Mouse (Mus musculus) spleen, adult 18-20 months (tissue): ENCODE results near the gene Gm20388.

Source experiments
- DNase-seq, 2 experiments: peaks; one replicate each; pipeline ENCODE4 v3.0.0; 2022; ENCODE audit warnings: mixed read lengths in 2 of 2

The Gm20388 gene

DNA sequence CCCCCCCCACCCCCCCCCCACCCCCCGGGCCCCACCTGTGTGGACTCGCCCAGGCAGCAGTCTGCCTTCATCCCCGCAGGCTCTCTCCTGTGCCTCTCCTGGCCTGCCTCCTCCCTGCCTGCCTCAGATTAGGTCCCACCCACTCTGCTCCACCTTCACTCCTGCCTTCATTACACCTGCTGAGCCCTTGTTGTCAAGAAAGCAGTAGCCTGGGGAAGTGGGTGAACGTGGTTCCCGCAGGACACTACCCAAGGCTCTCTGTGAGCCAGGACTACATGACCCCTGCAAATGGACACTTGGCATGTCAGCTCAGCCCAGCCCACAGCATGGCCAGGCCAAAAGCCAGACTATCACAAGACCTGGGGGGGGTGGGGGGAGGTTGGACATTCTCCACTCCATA, 2433.6 kb downstream of the Gm20388 start:
- DNase-seq: no peak

DNA sequence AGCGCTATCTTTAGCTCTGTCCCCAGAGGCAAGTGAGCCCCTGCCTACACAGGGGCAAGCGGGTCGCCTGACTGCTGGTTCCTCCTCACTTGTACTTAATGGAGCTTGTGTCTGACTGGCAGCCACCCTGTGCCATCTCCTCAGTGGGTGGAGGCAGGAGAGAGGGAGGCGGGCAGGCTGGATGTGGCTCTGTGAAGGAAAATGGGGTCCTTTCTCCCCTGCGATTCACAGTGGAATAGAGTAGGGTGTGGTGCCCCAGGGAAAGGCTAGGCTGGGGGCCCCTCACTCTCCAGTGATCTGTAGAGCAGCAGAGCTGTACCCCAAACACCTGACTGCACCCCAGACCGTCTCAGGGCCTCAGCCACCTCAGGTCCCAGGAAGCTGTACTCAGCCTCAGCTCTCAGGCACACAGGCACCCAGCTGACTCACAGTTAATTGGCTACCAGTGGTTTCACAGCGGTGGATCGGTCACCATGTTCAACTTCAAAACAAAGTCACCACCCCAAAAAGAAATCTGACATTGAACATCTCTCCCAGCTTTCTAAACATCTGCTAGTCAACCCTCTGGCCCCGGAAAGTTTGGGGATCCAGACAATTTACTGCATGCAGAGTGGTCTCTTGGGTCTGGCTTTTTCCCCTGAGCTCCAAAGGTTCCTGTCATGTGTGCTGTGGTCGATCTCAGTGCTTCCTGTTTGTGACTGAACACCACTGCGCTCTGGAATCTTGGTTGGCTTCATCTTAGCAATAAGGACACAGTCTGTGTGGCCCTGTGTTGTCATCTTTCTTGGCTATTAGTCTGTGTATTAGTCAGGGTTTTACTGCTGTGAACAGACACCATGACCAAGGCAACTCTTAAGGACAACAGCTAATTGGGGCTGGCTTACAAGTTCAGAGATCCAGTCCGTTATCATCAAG, 2434.8 kb downstream of the Gm20388 start:
- DNase-seq: no peak

DNA sequence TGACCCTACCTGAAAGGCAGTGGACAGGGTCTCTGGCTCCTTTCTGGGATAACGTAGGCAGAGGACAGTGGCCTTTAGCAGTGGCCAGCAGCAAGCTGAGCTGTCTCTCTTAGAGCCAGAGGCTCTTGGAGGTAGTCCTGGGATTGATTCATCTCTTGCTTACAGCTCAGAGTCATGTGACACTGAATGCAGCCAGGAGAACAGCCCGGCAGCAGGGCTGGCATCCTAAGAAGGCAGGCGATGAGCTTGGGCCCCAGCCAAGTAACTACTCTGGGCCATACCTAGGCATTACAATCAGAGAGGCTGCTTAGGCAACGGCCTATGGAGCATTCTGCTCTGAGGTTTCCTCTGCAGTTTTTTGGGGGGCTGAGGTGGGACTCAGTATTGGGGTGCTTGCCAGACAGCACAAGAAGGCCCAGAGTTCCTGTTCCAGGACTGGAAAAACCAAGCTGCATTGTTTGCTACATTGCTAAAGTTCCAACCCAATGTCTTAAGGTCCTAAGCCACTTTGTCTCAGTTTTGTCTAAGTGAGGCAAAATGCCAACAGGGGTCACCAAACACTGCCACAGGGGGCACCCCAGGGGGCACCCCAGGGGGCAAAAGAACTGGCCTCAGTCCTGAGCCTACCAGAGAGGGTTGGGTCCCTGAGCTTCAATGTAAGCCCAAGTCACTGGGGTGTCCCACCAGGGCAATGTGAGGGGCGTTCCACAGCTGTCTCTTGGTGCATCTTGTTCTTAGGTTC, 2437.3 kb downstream of the Gm20388 start:
- DNase-seq: no peak

DNA sequence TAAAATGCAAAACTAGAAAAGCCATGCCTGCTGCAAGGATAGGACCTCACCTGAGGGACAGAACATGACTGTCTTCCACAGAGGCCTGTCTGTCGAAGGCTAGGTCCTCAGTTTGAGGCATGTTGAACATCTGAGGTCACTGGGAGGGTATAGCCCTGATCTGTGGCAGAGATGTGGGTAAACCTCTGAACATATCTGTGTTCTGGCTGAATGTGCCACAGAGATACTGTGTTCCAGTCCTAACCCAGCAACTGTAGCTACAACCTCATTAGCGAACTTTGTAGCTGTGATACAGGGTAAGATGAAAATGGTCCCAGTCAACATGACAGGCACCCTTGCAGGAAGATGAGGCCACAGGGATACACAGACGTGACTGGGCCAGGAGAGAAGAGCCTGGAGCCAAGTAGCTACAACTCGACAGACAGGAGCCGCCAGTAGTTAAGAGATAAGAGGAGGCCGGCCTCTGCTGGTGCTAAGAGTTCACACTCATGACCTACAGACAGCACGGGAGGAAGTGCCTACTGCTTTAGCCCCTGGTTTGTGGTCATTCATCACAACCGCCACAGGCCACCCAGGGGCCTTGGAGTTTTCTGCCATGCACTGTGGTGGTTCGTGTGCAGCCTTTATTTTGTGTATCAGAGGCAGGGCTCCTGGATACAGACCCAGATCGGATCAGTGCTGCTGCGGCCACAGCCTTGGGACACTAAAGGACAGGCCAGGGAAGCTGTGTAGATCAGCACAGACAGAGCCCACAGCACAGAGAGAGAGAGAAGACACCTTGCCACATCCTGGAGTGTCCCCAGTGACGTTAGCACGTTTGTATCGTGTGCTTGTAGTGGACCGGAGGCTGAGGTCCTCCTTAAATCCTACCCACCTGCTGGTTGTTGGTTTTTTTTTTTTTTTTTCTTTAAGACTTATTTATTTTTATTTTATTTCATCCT, 2439.0 kb downstream of the Gm20388 start:
- DNase-seq: no peak

DNA sequence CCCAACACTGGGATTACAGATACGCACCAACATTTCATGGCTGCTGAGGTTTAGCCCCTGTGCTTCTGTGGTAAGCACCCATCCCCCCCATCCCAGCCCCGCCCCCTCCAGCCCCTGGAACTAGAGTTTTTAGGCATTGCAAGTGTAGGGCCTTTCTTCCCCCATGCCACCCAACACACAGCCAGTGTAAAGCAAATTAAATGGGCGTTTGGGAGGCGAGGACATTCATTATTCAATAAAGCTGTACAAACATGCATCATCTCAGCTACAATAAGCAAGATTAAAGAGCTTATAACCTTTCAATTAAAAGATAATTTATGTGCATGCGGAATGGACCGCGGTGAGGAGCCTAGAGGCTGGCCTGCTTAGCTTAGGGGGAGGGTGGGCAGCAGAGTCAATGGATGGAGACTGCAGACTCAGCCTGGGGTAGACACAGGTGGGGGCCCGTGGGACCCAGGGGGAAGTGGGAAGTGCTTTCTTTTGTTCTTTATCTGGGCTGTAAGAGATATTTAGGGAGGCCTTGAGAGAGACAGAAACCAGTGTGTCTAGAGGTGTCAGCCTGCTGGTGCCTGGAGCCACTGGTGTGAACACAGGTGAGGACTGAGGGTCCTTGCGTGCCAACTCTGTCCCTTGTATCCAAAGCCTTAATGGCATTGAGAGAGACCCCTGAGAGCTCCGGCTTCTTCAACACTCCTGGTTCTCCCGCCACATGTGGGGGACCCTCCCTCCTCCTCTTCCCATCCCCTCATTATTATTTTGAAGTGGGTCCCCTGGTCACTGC, 2439.9 kb downstream of the Gm20388 start:
- no peak for DNase-seq

DNA sequence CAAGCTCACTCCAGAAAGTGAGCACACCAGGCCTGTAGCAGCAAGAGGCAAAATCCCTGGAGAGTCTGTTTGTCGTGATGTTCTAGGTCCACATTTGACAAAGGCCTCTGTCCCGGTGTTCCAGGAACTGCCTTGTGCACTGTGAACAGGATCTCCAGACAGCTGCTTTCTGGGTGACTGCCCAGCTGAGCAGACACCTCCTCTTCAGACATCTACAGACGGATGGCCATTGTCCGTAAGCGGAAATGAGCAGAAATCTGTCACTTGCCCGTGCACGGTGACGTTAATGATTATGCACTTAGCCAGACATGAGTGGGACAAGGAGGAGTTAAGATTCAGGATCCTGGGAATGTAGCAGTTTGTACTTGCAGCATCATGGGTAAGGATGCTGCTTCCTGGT, 2443.5 kb downstream of the Gm20388 start:
- no peak for DNase-seq

DNA sequence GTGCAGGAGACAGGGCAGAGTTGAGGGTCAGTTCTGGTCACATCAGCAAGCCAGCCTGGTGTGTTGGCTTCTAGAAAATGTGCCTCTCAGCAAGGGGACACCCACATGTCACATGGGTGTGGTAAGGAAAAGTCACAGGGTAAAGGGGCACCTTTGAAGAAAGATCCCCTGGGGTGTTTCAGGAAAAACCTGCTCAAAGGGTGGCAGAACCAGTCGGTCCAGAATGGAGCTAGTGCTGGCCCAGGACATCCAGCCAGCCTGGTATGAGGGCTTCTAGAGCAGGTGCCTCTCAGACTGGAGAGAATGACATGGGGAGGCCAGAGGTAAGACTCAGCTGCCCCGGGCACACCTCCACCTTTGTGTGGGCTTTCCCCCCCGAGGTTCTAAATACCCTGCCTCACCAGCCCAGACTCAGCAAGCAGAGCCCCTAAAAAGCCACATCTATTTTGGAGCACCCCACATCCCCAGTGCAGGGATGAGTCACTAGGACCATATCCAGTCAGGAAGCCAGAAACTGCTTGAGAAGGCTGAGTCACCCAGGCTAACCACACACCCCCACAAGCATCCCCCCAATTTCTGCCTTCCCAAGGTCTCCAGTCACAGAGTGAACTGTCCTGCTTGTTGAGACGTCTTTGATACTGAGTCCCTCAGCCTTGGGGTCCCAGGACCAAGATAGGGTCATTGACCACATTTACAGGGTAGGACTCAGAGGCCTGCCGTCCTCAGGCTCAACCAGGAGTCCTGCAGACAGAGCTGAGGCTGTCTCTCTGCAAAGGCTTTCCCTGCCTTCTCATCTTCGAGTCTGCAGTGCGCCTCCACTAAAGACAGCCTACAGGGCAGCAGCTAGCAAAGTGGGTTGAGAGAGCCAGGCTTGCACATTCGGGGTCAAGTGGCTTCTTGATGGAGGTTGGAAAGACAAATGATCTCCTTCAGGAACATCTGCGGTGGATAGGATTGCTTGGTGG, 2445.3 kb downstream of the Gm20388 start:
- no peak for DNase-seq

DNA sequence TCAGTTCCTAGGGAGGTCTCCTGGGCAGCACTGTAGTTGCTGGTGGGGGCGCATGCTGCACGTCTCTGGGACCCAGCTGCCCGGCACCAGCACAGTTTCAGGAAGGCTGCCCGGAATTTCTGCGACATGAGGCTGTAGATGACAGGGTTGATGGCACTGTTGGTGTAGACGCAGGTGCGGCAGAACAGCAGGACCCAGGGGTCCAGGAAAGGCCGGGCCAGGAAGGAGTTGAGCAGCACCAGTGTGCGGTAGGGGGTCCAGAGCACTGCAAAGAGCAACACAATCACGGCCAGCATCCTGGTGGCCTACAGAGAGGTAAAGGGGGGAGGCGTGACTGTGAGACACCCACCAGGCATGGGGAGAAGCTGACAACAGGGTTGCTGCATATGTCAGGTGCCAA, 2446.6 kb downstream of the Gm20388 start:
- no peak for DNase-seq

DNA sequence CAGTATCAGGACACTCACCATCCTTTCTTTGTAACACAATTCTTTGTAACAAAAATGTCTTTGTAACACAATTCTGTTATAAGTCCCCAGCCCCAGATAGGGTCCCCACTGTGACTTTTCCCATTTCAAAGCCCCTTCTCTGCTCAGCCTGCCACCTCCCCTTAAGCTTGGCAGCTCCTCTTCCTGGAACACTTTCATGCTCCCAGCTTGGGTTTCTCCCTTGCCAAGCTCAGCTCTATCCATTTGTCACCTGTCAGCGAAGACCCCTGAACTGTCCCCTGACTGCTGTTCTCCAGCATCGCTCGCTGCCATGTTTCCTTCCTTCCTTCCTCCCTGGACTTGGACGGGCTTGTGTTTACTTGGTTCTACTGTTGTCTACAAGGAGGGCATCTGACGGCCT, 2447.0 kb downstream of the Gm20388 start:
- no peak for DNase-seq

DNA sequence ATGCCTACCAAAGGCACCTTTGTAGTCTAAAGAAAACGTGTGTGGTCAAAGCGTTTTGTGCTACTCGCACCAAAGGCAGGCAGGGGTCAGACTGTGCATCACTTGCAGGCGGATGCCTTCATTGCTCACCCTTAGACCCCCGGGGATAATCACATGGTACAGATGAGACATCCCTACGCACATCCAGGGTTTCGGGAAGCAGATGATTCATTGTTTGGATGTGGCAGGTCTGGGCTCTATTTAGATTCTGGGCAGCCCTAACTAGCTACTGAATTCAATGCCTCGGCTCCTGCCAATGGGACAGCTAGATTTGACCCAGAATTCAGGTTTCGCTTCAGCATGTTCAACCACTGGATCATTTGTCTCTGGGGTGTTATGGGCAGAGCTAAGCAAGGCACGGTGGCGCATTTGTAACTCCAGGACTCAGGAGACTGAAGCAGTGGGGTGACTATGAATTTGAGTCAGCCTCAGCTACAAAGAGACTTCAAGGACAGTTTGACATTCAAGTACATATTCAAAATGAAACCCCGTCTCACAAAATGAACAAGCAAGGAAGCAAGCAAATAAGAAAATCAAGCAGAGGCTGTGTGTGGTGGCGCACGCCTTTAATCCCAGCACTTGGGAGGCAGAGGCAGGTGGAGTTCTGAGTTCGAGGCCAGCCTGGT, 2448.6 kb downstream of the Gm20388 start:
- DNase-seq: no peak

DNA sequence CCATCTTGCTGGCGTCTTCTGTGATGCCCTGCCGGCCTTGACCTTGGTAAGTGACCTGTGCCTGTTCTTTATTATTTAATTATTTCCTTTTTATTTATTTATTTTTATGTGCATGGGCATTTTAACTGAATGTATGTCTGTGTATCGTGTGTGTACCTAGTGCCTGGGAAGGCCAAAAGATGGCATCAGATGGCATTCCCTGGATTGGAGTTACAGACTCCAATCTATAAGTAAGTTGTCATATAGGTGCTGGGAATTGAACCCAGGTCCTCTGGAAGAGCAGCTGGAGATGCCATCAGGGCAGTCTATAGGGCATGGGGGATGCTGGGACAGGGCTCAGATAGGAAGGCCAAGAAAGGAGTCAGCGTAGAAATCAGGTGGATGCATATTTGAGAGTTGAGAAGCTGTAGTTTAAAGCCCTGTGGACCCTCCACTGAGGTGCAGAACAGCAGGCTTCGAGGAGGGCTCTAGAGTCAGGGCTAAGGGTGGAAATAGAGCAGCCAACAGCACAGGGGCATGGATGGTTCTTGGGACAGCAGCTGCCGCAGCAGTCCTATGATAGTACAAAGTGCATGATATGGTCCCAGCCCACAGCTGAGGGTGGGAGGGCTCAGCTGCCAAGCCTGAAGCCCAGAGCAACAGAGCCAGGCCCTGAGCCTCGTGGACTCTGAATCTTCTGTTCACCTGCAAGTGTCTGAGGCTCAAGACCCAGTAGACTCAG, 2450.2 kb downstream of the Gm20388 start, which contains the start of gene Trhr2:
TSS of gene Trhr2 (minus strand) at position 51 of the 721 bp plus-strand sequence.
- no peak for DNase-seq

DNA sequence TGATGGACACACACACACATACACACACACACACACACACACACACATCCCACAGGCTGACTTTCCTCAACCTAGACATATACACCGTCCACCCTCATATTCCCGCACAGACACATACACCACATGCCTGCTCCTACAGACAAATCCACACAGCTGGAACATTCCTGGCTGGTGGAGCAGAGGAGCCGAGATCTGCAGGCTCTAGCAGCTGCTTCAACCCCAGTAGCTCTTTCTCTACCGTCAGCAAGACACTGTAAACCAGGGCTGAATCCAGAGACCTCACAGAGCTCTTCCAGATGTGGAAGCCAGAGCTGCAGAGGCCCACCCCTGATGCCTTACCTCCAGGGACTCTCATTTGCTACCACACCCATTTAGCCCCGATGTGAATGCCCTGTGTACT, 2451.6 kb downstream of the Gm20388 start:
- no peak for DNase-seq

DNA sequence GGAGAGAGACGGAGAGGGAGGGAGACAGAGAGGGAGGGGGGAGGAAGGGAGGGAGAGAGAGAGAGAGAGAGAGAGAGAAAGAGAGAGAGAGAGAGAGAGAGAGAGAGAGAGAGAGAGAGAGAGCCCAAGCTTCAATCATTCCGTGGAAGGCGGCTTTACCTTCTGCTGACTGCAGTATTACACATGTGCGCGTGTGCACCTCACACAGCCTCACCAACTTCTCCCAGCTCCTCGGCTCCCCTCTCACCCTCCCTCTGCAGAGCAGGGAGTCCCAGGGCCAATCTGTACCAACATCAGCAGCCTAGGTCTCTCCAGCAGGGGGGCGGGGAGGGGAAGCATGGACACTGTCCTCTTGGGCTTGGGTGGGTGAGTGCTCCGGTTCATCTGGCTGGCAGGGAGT, 2452.3 kb downstream of the Gm20388 start:
- no peak for DNase-seq

DNA sequence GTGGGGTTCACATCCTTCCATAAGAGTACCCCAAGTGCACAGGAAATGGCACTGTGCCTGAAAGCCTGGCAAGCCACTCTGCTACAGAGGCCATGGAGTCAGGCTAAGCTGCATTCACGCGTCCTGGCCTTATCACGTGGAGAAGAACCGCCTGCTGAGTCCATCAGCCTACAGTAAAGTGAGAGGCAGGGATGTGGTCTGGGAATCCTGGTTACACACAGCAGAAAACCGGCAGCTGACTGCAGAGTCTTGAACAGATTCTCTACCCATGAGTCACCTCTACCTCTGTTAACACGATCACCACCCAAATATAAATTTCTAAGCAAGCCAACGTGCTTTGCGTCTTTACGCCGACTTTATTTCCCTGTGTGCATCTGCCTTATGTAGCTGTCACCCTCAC, 2457.9 kb downstream of the Gm20388 start:
- DNase-seq: no peak

DNA sequence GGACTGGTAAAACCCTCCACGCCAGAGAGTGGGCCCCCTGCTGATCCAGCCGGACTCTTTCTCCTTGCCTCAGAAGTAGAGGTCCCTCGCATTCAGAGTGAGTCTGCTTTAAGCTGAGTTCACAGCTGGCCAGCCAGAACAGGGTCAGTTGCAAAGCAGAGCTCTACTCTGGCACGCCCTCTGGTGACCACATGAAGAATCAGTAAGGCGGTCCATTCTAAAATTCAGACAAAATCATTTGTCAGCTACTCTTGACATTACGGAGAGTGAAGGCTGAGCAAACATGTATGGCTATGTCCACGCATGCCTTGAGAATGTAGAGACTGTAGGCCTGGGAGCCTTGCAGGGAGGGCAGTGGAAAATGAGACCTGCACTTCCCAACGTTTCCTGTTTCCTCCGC, 2459.0 kb downstream of the Gm20388 start:
- peak in 1 of 2 experiments; percentile 60 for DNase-seq

DNA sequence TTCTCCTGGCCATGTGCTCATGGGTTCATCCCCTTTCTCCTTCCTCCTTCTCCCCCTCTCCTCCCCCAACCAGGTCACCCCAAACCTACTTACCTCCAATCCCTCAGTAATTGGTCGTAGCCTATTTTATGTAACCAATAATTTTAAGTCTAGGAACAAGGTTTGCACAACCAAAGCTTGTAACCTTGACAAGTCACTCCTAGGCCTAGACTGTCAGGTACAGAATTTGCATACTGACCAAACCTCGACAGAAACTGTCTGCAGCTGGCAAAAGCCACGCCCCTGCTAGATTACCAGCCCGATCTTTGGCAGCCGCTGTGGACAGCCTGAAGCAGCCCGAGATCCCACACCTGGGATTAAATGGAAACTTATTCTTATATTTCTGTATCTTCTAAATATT, 2461.1 kb downstream of the Gm20388 start:
- no peak for DNase-seq

DNA sequence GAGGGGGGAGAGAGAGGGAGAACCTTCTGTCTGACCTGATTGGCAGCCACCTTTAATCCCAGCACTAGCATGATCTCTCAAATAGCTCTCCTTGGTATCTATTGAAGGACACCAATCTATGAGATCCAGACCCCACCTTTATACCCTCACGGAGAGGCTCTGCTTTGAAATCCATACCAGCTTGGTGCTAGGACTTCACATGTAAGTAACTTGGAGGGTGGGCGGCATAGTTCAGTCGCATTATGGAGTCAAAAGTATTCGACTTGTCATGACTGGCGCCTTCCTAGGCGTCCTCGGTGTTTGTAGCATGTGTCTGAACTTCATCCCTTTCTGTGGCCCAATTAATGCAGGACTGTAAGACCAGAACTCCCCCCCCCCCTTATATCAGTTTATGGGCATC, 2464.7 kb downstream of the Gm20388 start:
- no peak for DNase-seq

DNA sequence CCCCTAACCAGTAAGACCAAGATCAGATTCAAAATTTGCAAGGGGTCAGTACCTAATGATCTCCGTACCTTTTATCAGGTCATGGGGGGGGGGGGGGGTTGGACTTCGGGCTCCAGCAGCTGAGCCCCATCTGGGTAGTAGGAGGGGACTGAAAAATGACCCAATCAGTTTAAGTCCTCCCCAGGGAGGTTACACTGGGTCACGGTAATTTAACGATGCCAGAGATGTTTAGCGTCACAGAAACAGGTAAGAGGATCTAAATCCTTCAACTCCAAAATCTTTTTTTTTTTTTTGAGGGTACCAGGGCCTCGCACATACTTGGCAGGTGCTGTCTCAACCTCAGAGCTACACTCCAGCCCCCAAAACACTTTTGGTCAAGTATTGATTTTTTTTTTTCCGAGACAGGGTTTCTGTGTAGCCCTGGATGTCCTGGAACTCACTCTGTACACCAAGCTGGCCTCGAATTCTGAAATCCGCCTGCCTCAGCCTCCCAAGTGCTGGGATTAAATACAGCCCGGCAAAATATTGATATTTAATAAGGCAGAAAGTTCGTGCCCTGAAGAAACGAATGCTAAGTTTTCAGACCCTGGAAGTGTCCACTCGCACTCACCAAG, 2465.2 kb downstream of the Gm20388 start:
- no peak for DNase-seq
